Mouse (Mus musculus) forebrain, embryonic 15.5 days (tissue): ENCODE measurements around the gene Gm4871. TPM values are rescaled to one million over a fixed set of nuclear protein-coding genes. Genes with fewer than 3 reads are reported as not detected.
"Not testable (repeated sequence)": the region's sequence is repeated elsewhere in the genome, so short reads cannot be mapped to it uniquely, and the experiment has no call there.

Experiments used
- ATAC-seq: fragments of 200-750 bp; cut with Nextera tagmentation; replicated peaks from 2 replicates; pipeline ENCODE4 v1.8.0; 2017; ENCODE audit warnings: mild to moderate bottlenecking, moderate TSS enrichment, moderate library complexity
- H3K27ac ChIP-seq: fragments of 300-500 bp; sonication (generic); replicated peaks from 2 replicates; pipeline ENCODE4 v1.5.1; 2015; ENCODE audit warnings: mild to moderate bottlenecking, inconsistent platforms
- H3K27me3 ChIP-seq: fragments of 300-500 bp; sonication (generic); 2 replicates; pipeline ENCODE4 v1.6.1; 2015; ENCODE audit warnings: inconsistent platforms
- H3K36me3 ChIP-seq: fragments of 300-500 bp; sonication (generic); 2 replicates; pipeline ENCODE4 v1.6.1; 2015; ENCODE audit warnings: mild to moderate bottlenecking, inconsistent platforms
- H3K4me1 ChIP-seq: fragments of 300-500 bp; sonication (generic); 2 replicates; pipeline ENCODE4 v1.6.1; 2015; ENCODE audit warnings: inconsistent platforms
- H3K4me2 ChIP-seq: fragments of 300-500 bp; sonication (generic); replicated peaks from 2 replicates; pipeline ENCODE4 v1.6.1; 2015; ENCODE audit warnings: mild to moderate bottlenecking, inconsistent platforms
- H3K4me3 ChIP-seq: fragments of 300-500 bp; sonication (generic); 2 replicates; pipeline ENCODE4 v1.5.1; 2015; ENCODE audit warnings: mild to moderate bottlenecking, inconsistent platforms
- H3K9ac ChIP-seq: fragments of 300-500 bp; sonication (generic); replicated peaks from 2 replicates; pipeline ENCODE4 v1.6.1; 2015; ENCODE audit warnings: mild to moderate bottlenecking, inconsistent platforms
- H3K9me3 ChIP-seq: fragments of 300-500 bp; sonication (generic); 2 replicates; pipeline ENCODE4 v1.6.1; 2016; ENCODE audit warnings: inconsistent platforms
- WGBS: fragments of 180-500 bp; shearing (Covaris S2); methylation state at CpG from one replicate; pipeline ENCODE4 v1.1.7; 2015; ENCODE audit warnings: mixed read lengths; 5-methylcytosine and 5-hydroxymethylcytosine counted together
- polyA plus RNA-seq: library from polyadenylated mRNA; unstranded; fragments of >200 nt; fragmentation: Nextera tagmentation; extraction: Ambion mirVana; gene quantifications from 2 replicates; pipeline ENCODE4 v1.2.1, GENCODE M21; 2015

The Gm4871 gene
- polyA plus RNA-seq, 1 experiment from 2014 or later = not detected

- no peaks in the 10 kb centered on the region for H3K36me3 ChIP-seq
- H3K4me1 ChIP-seq = no peaks in the 10 kb centered on the region
- no peak overlapping the region for H3K4me2 ChIP-seq
- H3K27ac ChIP-seq = no peak overlapping the region
- no peak for ATAC-seq
- no peak overlapping the region for H3K9ac ChIP-seq
- no peak overlapping the region for H3K4me3 ChIP-seq
- 45% methylated on average over 4 of the region's 4 CpGs for WGBS
- H3K27me3 ChIP-seq = no peaks in the 10 kb centered on the region
- H3K9me3 ChIP-seq = no peaks in the 10 kb centered on the region
These were observed 9.1 kb upstream of the Gm4871 start for GRCm38 (mm10) chr5:145041628-145042027.

GRCm38 (mm10) chr5:145030476-145030875, 2.1 kb downstream of the Gm4871 start:
- ATAC-seq, H3K4me2 ChIP-seq, H3K27ac ChIP-seq, H3K36me3 ChIP-seq, H3K9me3 ChIP-seq, H3K4me1 ChIP-seq, H3K4me3 ChIP-seq, H3K27me3 ChIP-seq, H3K9ac ChIP-seq: not testable (repeated sequence)
- WGBS = 80% methylated on average over 1 of the region's 1 CpGs

- H3K36me3 ChIP-seq, ATAC-seq, H3K9ac ChIP-seq, H3K4me2 ChIP-seq, H3K27me3 ChIP-seq, H3K27ac ChIP-seq, H3K4me3 ChIP-seq, H3K9me3 ChIP-seq, H3K4me1 ChIP-seq: not testable (repeated sequence)
- WGBS = 73% methylated on average over 1 of the region's 1 CpGs
These were observed 11.8 kb downstream of the Gm4871 start for GRCm38 (mm10) chr5:145020712-145021111.

- not testable (repeated sequence) for H3K9me3 ChIP-seq, H3K4me2 ChIP-seq, H3K9ac ChIP-seq, ATAC-seq, H3K27ac ChIP-seq, H3K4me3 ChIP-seq, H3K36me3 ChIP-seq, H3K4me1 ChIP-seq, H3K27me3 ChIP-seq
- 30% methylated on average over 1 of the region's 1 CpGs for WGBS
These were observed 12.3 kb downstream of the Gm4871 start for GRCm38 (mm10) chr5:145020254-145020653.

- not testable (repeated sequence) for H3K4me1 ChIP-seq, ATAC-seq, H3K9ac ChIP-seq, H3K4me3 ChIP-seq, H3K4me2 ChIP-seq, H3K27me3 ChIP-seq, H3K27ac ChIP-seq, H3K36me3 ChIP-seq, H3K9me3 ChIP-seq
- 16% methylated on average over 2 of the region's 2 CpGs for WGBS
These were observed 15.8 kb downstream of the Gm4871 start for GRCm38 (mm10) chr5:145016761-145017160.

- H3K36me3 ChIP-seq = no peaks in the 10 kb centered on the region
- H3K4me1 ChIP-seq = no peaks in the 10 kb centered on the region
- no peak overlapping the region for H3K4me2 ChIP-seq
- H3K4me3 ChIP-seq = no peak overlapping the region
- no peak overlapping the region for H3K27ac ChIP-seq
- 79% methylated on average over 1 of the region's 1 CpGs for WGBS
- no peaks in the 10 kb centered on the region for H3K9me3 ChIP-seq
- no peak for ATAC-seq
- no peak overlapping the region for H3K9ac ChIP-seq
- H3K27me3 ChIP-seq = no peaks in the 10 kb centered on the region
These were observed 18.3 kb downstream of the Gm4871 start for GRCm38 (mm10) chr5:145014278-145014677.

- H3K4me2 ChIP-seq = no peak overlapping the region
- no peaks in the 10 kb centered on the region for H3K9me3 ChIP-seq
- H3K27ac ChIP-seq = no peak overlapping the region
- H3K4me1 ChIP-seq = no peaks in the 10 kb centered on the region
- H3K36me3 ChIP-seq = no peaks in the 10 kb centered on the region
- WGBS = 93% methylated on average over 15 of the region's 15 CpGs
- H3K27me3 ChIP-seq = no peaks in the 10 kb centered on the region
- no peak for ATAC-seq
- H3K4me3 ChIP-seq = no peak overlapping the region
- no peak overlapping the region for H3K9ac ChIP-seq
These were observed 23.5 kb downstream of the Gm4871 start for GRCm38 (mm10) chr5:145008878-145009659.

- no peaks in the 10 kb centered on the region for H3K9me3 ChIP-seq
- no peak for ATAC-seq
- H3K4me3 ChIP-seq = no peak overlapping the region
- H3K4me2 ChIP-seq = no peak overlapping the region
- H3K27me3 ChIP-seq = no peaks in the 10 kb centered on the region
- H3K4me1 ChIP-seq = no peaks in the 10 kb centered on the region
- no peak overlapping the region for H3K9ac ChIP-seq
- no peaks in the 10 kb centered on the region for H3K36me3 ChIP-seq
- WGBS = 84% methylated on average over 6 of the region's 6 CpGs
- no peak overlapping the region for H3K27ac ChIP-seq
These were observed 27.0 kb downstream of the Gm4871 start for GRCm38 (mm10) chr5:145005596-145005995.

GRCm38 (mm10) chr5:145004495-145004894, 28.1 kb downstream of the Gm4871 start:
- no peak for ATAC-seq
- Histone ChIP-seq H3K4me2 (no peak overlapping the region), H3K4me1 (no peaks in the 10 kb centered on the region), H3K27me3 (no peaks in the 10 kb centered on the region), H3K9me3 (no peaks in the 10 kb centered on the region), H3K9ac (no peak overlapping the region), H3K27ac (no peak overlapping the region), H3K4me3 (no peak overlapping the region), H3K36me3 (no peaks in the 10 kb centered on the region)
- WGBS = 91% methylated on average over 9 of the region's 9 CpGs

GRCm38 (mm10) chr5:145003362-145003761, 29.2 kb downstream of the Gm4871 start:
- no peak overlapping the region for H3K4me2 ChIP-seq
- H3K4me1 ChIP-seq = no peaks in the 10 kb centered on the region
- H3K9ac ChIP-seq = no peak overlapping the region
- H3K9me3 ChIP-seq = no peaks in the 10 kb centered on the region
- H3K4me3 ChIP-seq = no peak overlapping the region
- no peaks in the 10 kb centered on the region for H3K36me3 ChIP-seq
- no peak for ATAC-seq
- no peaks in the 10 kb centered on the region for H3K27me3 ChIP-seq
- no peak overlapping the region for H3K27ac ChIP-seq
- 82% methylated on average over 3 of the region's 3 CpGs for WGBS

- no peaks in the 10 kb centered on the region for H3K27me3 ChIP-seq
- H3K4me2 ChIP-seq = no peak overlapping the region
- no peak overlapping the region for H3K27ac ChIP-seq
- H3K4me3 ChIP-seq = no peak overlapping the region
- 24% methylated on average over 2 of the region's 2 CpGs for WGBS
- H3K9ac ChIP-seq = no peak overlapping the region
- no peak for ATAC-seq
- H3K36me3 ChIP-seq = no peaks in the 10 kb centered on the region
- no peaks in the 10 kb centered on the region for H3K4me1 ChIP-seq
- H3K9me3 ChIP-seq = no peaks in the 10 kb centered on the region
These were observed 34.1 kb downstream of the Gm4871 start for GRCm38 (mm10) chr5:144998491-144998890.

GRCm38 (mm10) chr5:144990481-144990880, 42.1 kb downstream of the Gm4871 start:
- Histone ChIP-seq H3K4me1 (no peaks in the 10 kb centered on the region), H3K27ac (no peak overlapping the region), H3K9ac (no peak overlapping the region), H3K4me3 (no peak overlapping the region), H3K4me2 (no peak overlapping the region), H3K27me3 (no peaks in the 10 kb centered on the region), H3K36me3 (no peaks in the 10 kb centered on the region), H3K9me3 (no peaks in the 10 kb centered on the region)
- WGBS = 79% methylated on average over 5 of the region's 5 CpGs
- ATAC-seq = no peak

- Histone ChIP-seq H3K36me3 (no peaks in the 10 kb centered on the region), H3K4me1 (no peaks in the 10 kb centered on the region), H3K4me3 (no peak overlapping the region), H3K27ac (no peak overlapping the region), H3K9me3 (no peaks in the 10 kb centered on the region), H3K9ac (no peak overlapping the region), H3K27me3 (no peaks in the 10 kb centered on the region), H3K4me2 (no peak overlapping the region)
- no peak for ATAC-seq
- 28% methylated on average over 2 of the region's 2 CpGs for WGBS
These were observed 42.5 kb downstream of the Gm4871 start for GRCm38 (mm10) chr5:144990051-144990450.
